Mouse (Mus musculus): ENCODE results near the gene Gata2. TPM values are rescaled to one million over a fixed set of nuclear protein-coding genes. Genes with fewer than 3 reads are reported as not detected.

The Gata2 gene
- polyA plus RNA-seq, 1 experiment, result 3.0 TPM

GRCm38 (mm10) chr6:88251396-88251795, 57.7 kb downstream of the Gata2 start:
- no peak overlapping the region for H3K4me3 ChIP-seq (ENCODE audit: control insufficient read depth, insufficient read depth, low read length)
- no peak overlapping the region for H3K27ac ChIP-seq (ENCODE audit: control insufficient read depth, insufficient read depth, low read length)
- 100% methylated on average over 1 of the region's 1 CpGs for WGBS
- no peaks in the 10 kb centered on the region for H3K36me3 ChIP-seq (ENCODE audit: control insufficient read depth, insufficient read depth, low read length)
- no peak for DNase-seq
- H3K4me1 ChIP-seq (replicated peaks; ENCODE audit: control insufficient read depth, insufficient read depth, low read length), result no peaks in the 10 kb centered on the region
- no peak for TF ChIP-seq CTCF (IDR thresholded peaks at IDR 0.05; ENCODE audit: borderline replicate concordance, control insufficient read depth, extremely low read depth, insufficient read depth, low read length, poor library complexity)
- H3K27me3 ChIP-seq (ENCODE audit: control insufficient read depth, insufficient read depth, low read length), result no peaks in the 10 kb centered on the region

GRCm38 (mm10) chr6:88251798-88252478, 58.2 kb downstream of the Gata2 start:
- Histone ChIP-seq H3K36me3 (ENCODE audit: control insufficient read depth, insufficient read depth, low read length) (peaks cover 2% of the 10 kb centered on the region; the same call in 1 of the 2 replicates), H3K27me3 (ENCODE audit: control insufficient read depth, insufficient read depth, low read length) (no peaks in the 10 kb centered on the region), H3K4me1 (replicated peaks; ENCODE audit: control insufficient read depth, insufficient read depth, low read length) (no peaks in the 10 kb centered on the region), H3K27ac (ENCODE audit: control insufficient read depth, insufficient read depth, low read length) (no peak overlapping the region), H3K4me3 (ENCODE audit: control insufficient read depth, insufficient read depth, low read length) (no peak overlapping the region)
- no peak for TF ChIP-seq POLR2A (IDR thresholded peaks at IDR 0.05; ENCODE audit: control insufficient read depth, extremely low read depth, insufficient read depth, low read length, poor library complexity)
- TF ChIP-seq CTCF (IDR thresholded peaks at IDR 0.05; ENCODE audit: borderline replicate concordance, control insufficient read depth, extremely low read depth, insufficient read depth, low read length, poor library complexity), result no peak
- DNase-seq, result no peak
- 95% methylated on average over 7 of the region's 7 CpGs for WGBS

GRCm38 (mm10) chr6:88254082-88254481, 60.4 kb downstream of the Gata2 start:
- TF ChIP-seq CTCF (IDR thresholded peaks at IDR 0.05; ENCODE audit: borderline replicate concordance, control insufficient read depth, extremely low read depth, insufficient read depth, low read length, poor library complexity) (no peak), POLR2A (IDR thresholded peaks at IDR 0.05; ENCODE audit: control insufficient read depth, extremely low read depth, insufficient read depth, low read length, poor library complexity) (no peak)
- WGBS, result 83% methylated on average over 6 of the region's 6 CpGs

GRCm38 (mm10) chr6:88255435-88255834, 61.7 kb downstream of the Gata2 start:
- Histone ChIP-seq H3K4me3 (ENCODE audit: control insufficient read depth, insufficient read depth, low read length) (no peak overlapping the region), H3K27ac (ENCODE audit: control insufficient read depth, insufficient read depth, low read length) (no peak overlapping the region), H3K36me3 (ENCODE audit: control insufficient read depth, insufficient read depth, low read length) (peaks cover 7% of the 10 kb centered on the region; the same call in 1 of the 2 replicates), H3K27me3 (ENCODE audit: control insufficient read depth, insufficient read depth, low read length) (no peaks in the 10 kb centered on the region), H3K4me1 (replicated peaks; ENCODE audit: control insufficient read depth, insufficient read depth, low read length) (no peaks in the 10 kb centered on the region)
- 96% methylated on average over 4 of the region's 4 CpGs for WGBS
- TF ChIP-seq CTCF (IDR thresholded peaks at IDR 0.05; ENCODE audit: borderline replicate concordance, control insufficient read depth, extremely low read depth, insufficient read depth, low read length, poor library complexity) (no peak), POLR2A (IDR thresholded peaks at IDR 0.05; ENCODE audit: control insufficient read depth, extremely low read depth, insufficient read depth, low read length, poor library complexity) (no peak)
- DNase-seq, result no peak

More at GRCm38 (mm10) chr6:88254082-88254481, 60.4 kb downstream of the Gata2 start:
- H3K27me3 ChIP-seq (ENCODE audit: control insufficient read depth, insufficient read depth, low read length), result no peaks in the 10 kb centered on the region
- DNase-seq, result no peak
- H3K4me3 ChIP-seq (ENCODE audit: control insufficient read depth, insufficient read depth, low read length), result no peak overlapping the region
- no peak overlapping the region for H3K27ac ChIP-seq (ENCODE audit: control insufficient read depth, insufficient read depth, low read length)
- no peaks in the 10 kb centered on the region for H3K4me1 ChIP-seq (replicated peaks; ENCODE audit: control insufficient read depth, insufficient read depth, low read length)
- peaks cover 7% of the 10 kb centered on the region; the same call in 1 of the 2 replicates for H3K36me3 ChIP-seq (ENCODE audit: control insufficient read depth, insufficient read depth, low read length)

Other genes starting within 250 kb of the Gata2 start
- gene H1fx, start 212.3 kb upstream of the Gata2 start, polyA plus RNA-seq (2012; rRNA removed), result 9.8 and 25.4 TPM in 2 replicates
- gene Rab7, start 148.6 kb upstream of the Gata2 start, polyA plus RNA-seq (2012; rRNA removed), result 145 and 148 TPM in 2 replicates
- 133 and 158 TPM in 2 replicates for gene Rpn1, start 109.4 kb upstream of the Gata2 start, polyA plus RNA-seq (2012; rRNA removed)
- gene Dnajb8, start 28.4 kb downstream of the Gata2 start, polyA plus RNA-seq (2012; rRNA removed), result not detected in 2 replicates